Mouse (Mus musculus) testis, postnatal 14 days (tissue): Measurements from ENCODE around the gene Bbx.

Source experiments
- DNase-seq: peaks from one replicate; pipeline ENCODE4 v3.0.0; 2021; ENCODE audit warnings: low spot score

Bbx gene

GRCm38 (mm10) chr16:50160418-50161271 is 271.5 kb downstream of the Bbx start:
- DNase-seq = no peak

DNA sequence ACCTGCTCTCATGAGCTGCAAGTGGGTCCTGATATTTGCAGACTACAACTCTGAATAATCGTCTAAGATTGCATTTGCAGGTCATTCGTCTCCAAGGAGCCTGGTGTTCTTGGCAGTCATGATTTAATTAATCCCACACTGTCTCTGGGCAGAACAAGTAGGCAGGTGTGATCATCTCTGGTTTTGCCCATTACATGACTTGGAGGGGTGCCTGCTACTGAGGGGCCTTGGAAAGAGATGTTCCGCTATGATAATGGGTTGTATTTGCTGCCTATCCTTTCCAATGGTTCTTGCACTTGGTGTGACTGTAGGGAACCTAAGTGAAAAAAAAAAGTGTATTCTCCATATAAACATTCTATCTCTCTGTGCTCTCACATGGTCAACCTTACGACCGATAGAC is 273.6 kb downstream of the Bbx start:
- no peak for DNase-seq

GRCm38 (mm10) chr16:50149606-50150005 is 282.6 kb downstream of the Bbx start:
- no peak for DNase-seq

DNA sequence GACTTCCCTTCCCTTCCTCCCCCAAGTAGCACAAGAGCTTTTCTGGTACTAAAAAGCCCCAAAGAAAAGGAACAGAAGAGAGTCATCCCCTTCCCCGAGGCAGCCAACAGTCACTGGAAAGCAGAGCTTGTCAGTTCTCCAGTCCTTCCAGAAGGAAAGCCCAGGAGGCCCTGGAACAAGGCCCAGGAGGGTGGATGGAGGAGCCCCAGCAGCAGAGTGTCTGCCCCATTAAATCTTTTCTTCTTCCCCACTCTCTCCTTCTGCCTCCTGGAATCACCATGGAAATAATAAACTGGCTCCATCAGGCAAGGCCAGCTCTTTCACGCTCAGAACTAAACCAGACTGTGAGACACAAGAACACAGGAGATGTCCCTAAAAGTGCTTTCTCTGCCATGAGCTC is 284.3 kb downstream of the Bbx start:
- no peak for DNase-seq
